Mouse (Mus musculus) CD4-positive, CD25-positive, alpha-beta regulatory T cell, adult 4 months (primary cell): ENCODE measurements around the gene Gm9774. TPM values are rescaled to one million over a fixed set of nuclear protein-coding genes. Genes with fewer than 3 reads are reported as not detected.

ENCODE experiments used
- ATAC-seq: one replicate; pipeline ENCODE4 v1.8.0; 2017
- polyA plus RNA-seq, 2 experiments: library from polyadenylated mRNA; unstranded; fragments of 100-300 nt; shearing (Covaris generic); gene quantifications; one replicate each; pipeline ENCODE4 v1.2.1; 2017

Gene Gm9774
- polyA plus RNA-seq = 10 to 100 TPM in 1 of 2 experiments, 1 to 10 TPM in 1; 9.0 to 12.9 TPM

DNA sequence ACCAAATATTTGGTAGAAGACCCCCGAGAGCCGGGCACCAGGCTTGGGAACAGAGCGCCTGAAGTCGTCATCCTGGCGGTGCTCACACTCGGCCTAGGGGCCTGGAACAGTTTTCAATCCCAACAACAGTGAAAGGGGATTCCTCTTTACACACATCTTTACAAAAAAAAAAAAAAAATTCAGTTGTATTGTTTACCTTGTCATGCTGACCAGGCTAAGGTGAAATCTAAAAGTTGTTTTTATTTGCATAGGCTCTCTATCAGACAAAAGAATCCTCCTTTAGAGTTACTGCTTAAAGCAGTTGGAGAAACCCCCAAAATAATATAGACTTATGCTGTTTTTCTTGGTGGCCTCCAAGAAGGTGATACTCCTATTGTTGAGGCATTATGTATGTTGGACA lies at the start of gene Gm9774:
Gene Gm9774, minus strand, starts transcription at position 101 of the 400 bp plus-strand sequence.
- no peak for ATAC-seq

DNA sequence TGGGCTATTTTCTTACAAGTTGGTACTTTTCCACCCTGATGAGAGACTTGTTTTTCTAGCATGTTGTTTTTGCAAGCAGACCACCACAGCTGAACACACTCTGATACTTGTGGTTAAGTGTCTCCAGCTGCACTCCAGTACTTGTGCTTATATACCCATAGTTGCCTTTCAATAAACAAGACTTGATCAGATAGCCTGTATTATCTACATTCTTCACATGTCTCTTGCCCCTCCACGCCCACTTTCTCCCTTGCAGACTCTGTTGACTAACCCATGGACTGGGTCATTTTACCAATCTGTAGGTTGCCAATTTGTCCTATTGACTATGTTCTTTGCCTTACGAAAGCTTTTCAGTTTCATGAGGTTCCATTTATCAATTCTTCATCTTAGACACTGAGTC lies 40.9 kb upstream of the Gm9774 start:
- no peak for ATAC-seq

DNA sequence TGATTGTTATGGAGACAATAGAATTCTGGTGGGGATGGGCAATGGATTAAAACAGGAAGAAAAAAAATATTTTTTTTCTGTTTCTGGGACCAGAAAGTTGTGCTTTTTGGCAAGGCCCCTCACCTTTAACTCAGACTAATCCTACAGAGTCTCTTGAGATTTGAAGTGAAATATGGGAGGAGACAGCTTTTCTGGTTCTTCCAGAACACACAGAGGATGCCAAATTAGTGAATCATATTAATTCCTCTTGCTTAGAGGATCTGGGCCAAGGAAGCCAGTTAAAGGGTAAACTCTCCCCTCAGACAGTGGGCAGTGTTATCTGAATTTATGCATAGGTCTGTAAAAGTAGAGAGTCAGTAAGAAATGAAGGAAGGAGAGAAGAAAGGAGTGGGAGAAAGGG lies 38.2 kb upstream of the Gm9774 start:
- no peak for ATAC-seq

DNA sequence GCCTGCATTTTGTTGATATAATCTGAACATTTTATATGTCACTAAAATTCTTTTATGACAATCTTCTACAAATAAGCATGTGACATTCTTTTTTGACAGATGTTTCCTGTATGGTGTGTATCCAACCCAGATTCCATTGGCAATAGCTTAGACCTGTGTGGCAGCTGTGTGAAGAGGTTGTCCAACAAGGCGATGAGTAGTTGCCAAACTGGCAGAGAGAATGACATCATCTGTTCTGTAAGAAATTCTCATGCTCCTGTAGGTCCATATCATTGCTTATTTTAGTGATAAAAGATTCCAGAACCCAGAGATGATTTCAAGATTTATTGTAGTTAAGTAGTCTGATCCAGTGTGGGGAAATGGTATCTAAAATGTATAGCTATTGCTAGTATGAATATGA lies 37.4 kb upstream of the Gm9774 start:
- no peak for ATAC-seq

DNA sequence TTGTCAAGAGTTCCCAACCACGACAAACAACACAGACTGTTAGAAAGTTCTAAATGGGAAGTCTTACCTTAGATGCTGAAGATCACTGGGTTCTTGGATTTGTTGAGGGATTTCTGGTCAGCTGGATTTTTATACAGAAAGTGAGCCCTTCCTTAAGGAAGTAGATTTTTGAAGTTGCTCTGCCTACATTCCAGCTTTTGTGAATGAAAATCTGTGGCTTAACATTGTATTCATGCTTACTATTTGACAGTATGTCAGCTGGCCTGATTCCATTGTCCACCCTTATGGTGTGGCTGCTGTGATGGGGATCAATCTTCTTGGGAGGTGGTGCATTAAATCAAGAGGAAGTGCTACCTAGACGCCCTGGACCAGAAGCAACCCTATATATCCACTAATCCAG lies 29.4 kb upstream of the Gm9774 start, which contains the start of gene Sprr3:
Gene Sprr3, minus strand, starts transcription at position 101 of the 400 bp plus-strand sequence.
- no peak for ATAC-seq

DNA sequence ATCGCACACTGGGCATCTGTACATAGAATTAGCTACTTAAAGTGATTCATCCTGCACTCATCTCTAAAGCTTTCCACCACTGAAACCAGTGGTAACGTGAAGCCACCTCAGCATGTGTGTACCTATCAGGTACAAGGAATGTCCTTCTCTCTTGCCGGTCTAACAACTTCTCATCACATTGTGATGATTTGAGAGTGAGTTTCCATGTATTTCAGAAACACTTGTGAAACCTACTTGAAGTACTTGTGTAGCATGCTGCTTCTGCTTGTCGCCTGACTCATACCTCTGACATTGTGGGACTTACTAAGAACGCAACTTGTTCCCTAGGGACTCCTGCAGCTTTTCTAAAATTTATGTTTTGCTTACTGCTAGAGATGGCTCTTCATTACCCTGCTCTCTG lies 25.9 kb upstream of the Gm9774 start:
- ATAC-seq = no peak

DNA sequence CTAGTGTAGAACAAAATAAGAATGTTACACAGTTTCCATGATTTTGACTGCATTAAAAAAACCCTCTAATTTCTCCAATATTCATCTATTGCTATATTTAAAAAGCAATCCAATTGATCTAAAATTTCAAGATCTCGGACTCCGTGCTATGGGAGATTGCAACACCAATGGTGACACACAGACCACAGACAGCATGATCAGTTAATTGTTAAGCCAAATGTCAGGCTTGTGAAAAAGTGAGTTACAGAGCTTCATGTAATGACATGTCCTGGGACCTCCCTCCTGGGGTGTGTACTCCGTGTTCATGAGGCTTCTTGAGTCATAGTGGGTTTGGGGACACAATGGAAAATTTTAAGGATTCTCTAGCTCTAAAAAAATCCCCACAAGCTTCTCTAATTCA lies 11.0 kb upstream of the Gm9774 start:
- ATAC-seq = no peak

DNA sequence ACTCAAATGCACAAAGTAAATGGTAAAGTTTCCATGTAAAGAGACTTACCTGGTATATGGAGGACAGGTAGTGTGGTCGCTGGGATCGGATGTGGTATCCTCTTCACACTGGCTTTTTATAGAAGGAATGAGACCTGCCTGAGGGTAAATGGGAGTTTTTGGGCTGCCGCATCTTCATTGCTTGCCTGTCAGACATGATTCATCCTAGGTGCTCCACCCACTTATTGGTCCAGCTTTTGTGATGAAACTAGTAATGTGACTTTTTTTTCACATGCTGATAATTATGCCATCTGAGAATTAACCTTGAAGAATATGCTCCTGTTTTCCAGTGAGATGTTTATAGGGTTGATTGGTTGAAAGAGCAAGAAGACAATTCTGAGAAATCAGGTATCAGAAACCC lies 9.5 kb upstream of the Gm9774 start, which contains the start of gene Sprr1b:
Gene Sprr1b, minus strand, starts transcription at position 101 of the 400 bp plus-strand sequence.
- ATAC-seq = no peak

DNA sequence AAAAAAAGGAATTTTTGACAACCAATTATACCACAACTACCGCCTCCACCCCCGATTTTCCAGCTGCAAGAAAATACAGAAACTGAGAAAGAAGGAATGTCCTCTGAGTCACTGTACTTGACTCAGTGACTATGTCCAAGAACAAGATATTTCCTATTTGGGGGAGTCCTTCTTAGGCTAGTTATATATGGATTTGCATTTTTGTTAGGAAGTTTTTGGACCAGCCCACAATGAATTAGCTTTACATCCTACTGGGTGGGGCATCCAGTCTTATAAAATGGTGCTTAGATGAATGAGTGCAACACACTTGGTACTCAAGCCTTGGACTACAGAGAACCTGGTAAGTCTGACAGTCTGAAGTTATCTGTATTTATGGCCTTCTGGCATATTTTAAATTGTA lies 3.1 kb upstream of the Gm9774 start, which contains the start of gene Sprr2k:
Gene Sprr2k, plus strand, starts transcription at position 301 of the 400 bp plus-strand sequence.
- no peak for ATAC-seq

DNA sequence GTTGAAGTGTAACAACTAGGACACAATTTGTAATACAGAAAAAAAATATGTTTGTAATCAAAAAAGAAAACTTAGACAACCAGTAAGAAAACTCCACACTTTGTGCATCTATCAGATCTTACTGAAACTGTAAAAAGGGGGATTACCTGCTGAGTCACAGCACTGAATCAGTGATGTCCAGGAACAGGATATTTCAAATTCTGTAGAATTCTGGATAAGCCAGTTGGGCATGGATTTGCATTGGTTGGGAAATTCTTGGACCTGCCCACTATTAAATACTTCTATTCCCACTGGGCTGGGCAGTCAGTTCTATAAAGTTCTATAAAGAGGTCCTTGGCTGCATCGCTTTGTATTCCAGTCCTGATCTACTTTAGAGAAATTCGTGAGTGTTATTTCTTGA lies 11.4 kb downstream of the Gm9774 start, which contains the start of gene Sprr2j-ps:
Gene Sprr2j-ps, plus strand, starts transcription at position 301 of the 400 bp plus-strand sequence.
- no peak for ATAC-seq

DNA sequence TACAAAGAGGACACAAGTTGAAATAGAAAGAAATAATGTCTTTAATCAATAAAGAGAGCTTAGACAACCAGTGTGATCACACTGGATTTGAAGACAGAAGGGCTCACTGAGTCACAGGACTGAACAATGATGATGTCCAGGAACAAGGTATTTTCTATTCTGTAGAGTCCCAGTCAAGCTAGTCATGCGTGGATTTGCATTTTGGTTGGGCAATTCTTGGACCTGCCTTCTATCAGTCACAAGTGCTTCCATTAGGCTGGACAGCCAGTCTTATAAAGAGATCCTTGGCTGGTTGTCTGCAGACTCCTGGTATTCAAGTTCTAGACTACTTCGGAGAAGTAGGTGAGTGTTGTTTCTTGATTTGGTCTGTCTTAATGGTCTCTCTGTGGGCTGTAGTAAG lies 21.5 kb downstream of the Gm9774 start, which contains the start of gene Sprr2i:
Gene Sprr2i, plus strand, starts transcription at position 301 of the 400 bp plus-strand sequence.
- ATAC-seq = no peak

DNA sequence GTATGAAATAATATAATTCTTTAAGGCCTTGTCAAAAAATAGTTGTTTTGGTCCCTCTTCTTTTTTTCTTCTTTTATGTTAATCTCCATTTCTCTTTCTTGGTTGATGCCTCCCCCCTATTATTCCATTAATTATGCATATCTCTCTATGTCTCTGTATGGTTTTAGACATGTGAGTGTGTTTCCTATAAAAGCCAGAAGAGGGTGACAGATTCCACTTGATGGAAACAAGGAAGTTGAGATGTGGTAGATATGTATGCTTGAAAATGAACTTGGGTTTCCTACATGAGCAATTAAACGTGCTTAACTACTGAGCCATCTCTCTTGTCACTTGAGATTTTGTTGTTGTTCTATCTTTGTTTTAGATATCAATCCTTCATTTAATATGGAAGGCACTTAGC lies 34.9 kb downstream of the Gm9774 start:
- no peak for ATAC-seq

DNA sequence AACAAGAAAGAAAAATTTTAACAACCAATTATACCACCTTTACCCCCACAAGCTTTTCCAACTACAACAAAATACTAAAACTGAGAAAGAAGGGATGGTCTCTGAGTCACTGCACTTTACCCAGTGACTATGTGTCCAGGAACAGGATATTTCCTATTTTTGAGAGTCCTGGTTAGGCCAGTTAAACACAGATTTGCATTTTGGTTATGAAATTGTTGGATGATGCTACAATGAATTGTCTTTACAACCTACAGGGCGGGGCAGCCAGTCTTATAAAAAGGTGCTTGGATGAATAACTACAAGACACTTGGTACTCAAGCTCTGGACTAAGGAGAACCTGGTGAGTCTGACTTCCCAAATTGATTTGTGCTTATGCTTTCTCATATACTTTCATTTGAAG lies 43.8 kb downstream of the Gm9774 start, which contains the start of gene Sprr2h:
Gene Sprr2h, plus strand, starts transcription at position 301 of the 400 bp plus-strand sequence.
- no peak for ATAC-seq

Other genes starting within 250 kb of the Gm9774 start
- gene Sprr2a1, start 213.6 kb downstream of the Gm9774 start, polyA plus RNA-seq = not detected
- not detected for gene Sprr2a2, start 213.5 kb downstream of the Gm9774 start, polyA plus RNA-seq
- gene Sprr2a3, start 144.0 kb downstream of the Gm9774 start, polyA plus RNA-seq = not detected
- gene Sprr2b, start 112.8 kb downstream of the Gm9774 start, polyA plus RNA-seq = not detected
- gene Sprr2d, start 90.3 kb downstream of the Gm9774 start, polyA plus RNA-seq = not detected
- not detected for gene Sprr2e, start 77.3 kb downstream of the Gm9774 start, polyA plus RNA-seq
- gene Sprr2f, start 64.2 kb downstream of the Gm9774 start, polyA plus RNA-seq = not detected
- gene Sprr2h, start 43.7 kb downstream of the Gm9774 start, polyA plus RNA-seq = not detected
- gene Sprr2i, start 21.4 kb downstream of the Gm9774 start, polyA plus RNA-seq = not detected
- not detected for gene Sprr2j-ps, start 11.3 kb downstream of the Gm9774 start, polyA plus RNA-seq
- gene Sprr2k, start 3.2 kb upstream of the Gm9774 start, polyA plus RNA-seq = not detected
- not detected for gene Sprr1b, start 9.4 kb upstream of the Gm9774 start, polyA plus RNA-seq
- gene Sprr3, start 29.3 kb upstream of the Gm9774 start, polyA plus RNA-seq = not detected
- gene Sprr1a, start 56.5 kb upstream of the Gm9774 start, polyA plus RNA-seq = not detected
- not detected for gene Sprr4, start 71.1 kb upstream of the Gm9774 start, polyA plus RNA-seq
- gene 2310046K23Rik, start 105.1 kb upstream of the Gm9774 start, polyA plus RNA-seq = not detected
- not detected for gene Ivl, start 144.3 kb upstream of the Gm9774 start, polyA plus RNA-seq
- not detected for gene Smcp, start 159.6 kb upstream of the Gm9774 start, polyA plus RNA-seq
- gene 2210017I01Rik, start 178.1 kb upstream of the Gm9774 start, polyA plus RNA-seq = not detected
- gene Lce6a, start 192.2 kb upstream of the Gm9774 start, polyA plus RNA-seq = not detected
- not detected for gene Lce1a1, start 218.9 kb upstream of the Gm9774 start, polyA plus RNA-seq
- not detected for gene Lce1b, start 227.5 kb upstream of the Gm9774 start, polyA plus RNA-seq
- gene Lce1a2, start 240.9 kb upstream of the Gm9774 start, polyA plus RNA-seq = not detected
- gene Lce1c, start 249.8 kb upstream of the Gm9774 start, polyA plus RNA-seq = not detected